Mouse (Mus musculus): ENCODE measurements around the gene 4930469K13Rik.

4930469K13Rik gene

DNA sequence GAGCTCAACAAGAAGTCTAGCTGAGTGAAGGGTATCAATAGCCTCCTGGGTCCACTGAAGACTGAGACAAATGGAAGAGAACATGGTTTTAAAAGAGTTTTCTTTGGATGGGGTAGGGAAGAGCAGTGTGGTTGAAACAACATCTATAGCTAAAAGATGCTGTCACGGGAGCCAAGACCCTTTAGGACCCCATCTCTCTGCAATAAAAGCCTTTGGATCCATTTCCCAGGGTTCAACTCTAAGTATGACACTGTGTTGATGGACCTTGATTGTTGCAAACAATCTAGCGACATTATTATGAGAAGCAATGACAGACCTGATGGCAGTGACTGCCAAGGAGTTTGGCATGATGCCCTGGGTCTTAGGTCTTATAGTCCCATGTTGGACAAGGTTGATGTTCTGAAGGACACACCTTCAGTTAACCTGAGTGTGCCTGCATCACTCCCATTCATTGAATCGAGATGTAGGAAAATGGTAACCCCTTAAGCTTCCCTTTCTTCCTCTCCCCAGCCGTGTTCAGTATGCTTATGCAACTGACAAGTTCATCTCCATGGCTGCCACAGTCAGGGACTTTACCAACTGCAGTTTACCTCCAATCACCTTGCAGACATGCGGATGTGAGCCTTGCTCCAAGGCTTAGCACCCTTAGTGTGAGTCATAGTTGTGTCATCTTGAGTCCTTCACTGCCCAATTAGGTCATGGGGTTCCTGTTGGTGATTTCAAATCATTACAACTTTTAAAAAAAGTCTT lies 62.3 kb downstream of the 4930469K13Rik start:
- no peak for DNase-seq

DNA sequence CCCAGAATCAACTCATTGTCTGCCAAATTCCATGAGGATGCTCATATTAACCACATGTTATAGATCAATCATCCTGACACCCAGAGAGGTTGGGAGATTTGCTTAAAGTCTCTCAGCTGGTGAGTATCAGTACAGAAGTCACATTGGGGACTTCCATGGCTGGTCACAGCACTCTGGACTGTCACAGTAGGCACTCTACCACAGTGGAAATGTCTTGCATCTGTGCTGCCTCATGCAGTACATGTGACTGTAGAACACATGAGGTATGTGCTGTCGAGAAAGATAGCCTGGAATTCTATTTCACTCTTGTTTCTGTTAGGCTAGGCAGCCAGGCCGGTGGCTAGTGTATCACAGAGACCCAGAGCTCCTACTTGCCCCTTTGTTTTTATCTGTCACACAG lies 63.6 kb downstream of the 4930469K13Rik start:
- no peak for DNase-seq

DNA sequence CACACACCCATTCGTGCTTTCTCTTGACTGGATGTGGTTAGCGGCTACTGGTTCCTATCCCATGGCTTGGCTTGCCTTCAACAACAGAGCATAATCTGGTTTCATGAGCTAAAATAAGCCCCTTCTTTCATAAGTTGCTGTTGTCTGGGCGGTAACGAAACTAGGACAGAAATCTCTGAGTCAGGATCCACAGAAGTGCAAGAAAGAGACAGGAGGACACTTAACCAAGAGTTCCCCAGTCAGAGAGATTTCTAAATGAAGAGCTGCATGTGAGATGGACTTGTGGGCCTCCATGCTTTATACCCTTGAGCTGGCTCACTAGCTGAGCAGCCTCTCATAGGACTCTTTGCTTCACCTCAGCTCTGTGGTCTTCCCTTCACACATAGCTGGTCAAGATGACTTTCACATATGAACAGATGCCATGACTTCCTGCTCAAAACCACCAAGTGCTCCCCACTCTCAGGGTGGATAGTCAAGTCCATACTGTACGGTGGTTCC lies 64.3 kb downstream of the 4930469K13Rik start:
- no peak for DNase-seq

DNA sequence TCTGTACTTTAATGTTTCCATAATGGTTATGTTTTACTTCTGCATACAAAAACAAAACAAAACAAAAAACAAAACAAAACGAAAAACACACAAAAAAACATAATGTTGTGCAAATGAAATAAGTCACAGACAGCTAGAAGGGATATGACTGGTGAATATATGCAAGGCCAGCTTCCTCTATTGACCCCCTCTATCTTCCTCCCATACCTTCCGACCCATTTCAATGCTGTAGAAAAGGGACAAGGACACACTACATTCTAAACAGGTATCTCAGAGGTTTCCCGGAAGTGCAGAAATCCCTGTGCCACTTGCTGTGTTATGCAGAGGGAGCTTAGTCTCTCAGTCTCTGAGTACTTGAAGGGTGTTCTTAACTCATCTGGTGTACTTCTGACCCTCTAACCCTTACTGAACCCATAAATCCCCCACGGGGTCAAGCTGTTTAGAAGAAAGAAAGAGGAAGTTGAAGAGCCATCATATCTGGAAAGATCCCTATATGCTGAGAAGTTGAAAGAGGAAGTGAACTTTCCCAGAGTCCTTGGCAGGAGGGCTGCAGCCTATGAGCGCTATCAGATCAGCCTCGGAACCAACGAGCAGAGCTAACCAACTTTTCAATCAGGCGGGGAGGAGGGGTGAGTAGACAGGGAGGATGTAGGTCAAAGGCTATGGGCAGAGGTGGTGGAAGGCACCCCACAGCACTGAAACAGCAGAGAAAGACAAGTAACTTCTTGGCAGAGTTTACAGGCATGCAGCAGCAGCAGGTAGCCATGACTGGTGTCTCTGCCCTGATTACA lies 67.1 kb downstream of the 4930469K13Rik start:
- no peak for DNase-seq

DNA sequence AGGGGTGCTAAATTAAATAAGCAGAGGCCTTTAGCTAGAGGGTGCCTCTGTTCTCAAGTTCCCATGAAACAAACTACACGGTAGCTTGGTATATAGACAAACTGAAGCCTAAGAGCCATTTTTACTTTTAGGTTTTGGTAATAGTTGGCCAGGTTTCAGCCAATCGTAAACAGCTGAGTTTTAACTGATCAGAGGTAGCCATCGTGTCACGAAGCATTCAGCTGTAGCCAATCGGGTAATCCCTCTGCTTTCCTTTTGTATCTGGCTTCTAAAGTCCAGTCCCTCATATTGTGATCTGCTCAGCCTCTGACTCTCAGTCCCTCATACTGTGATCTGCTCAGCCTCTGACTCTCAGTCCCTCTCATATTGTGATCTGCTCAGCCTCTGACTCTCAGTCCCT lies 68.7 kb downstream of the 4930469K13Rik start:
- DNase-seq, result no peak

DNA sequence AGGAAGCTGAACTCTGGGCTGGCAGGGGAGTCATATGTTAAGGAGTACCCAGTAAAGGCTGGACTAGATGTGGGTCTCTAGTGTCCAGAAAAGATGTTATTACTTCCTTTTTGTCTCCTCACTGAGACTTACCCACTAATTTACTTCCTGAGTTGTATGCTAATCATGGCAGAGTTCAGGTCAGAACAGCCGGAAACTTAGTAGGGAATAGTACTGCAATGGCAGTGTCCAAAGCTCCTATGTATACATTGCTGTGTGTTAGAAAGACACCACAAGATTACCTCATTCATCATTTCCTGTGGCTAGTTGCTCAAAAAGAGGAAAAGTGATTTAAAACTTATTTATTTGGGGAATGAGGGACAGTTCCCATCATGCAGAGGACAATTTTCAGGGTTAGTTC lies 73.3 kb downstream of the 4930469K13Rik start:
- DNase-seq, result no peak

DNA sequence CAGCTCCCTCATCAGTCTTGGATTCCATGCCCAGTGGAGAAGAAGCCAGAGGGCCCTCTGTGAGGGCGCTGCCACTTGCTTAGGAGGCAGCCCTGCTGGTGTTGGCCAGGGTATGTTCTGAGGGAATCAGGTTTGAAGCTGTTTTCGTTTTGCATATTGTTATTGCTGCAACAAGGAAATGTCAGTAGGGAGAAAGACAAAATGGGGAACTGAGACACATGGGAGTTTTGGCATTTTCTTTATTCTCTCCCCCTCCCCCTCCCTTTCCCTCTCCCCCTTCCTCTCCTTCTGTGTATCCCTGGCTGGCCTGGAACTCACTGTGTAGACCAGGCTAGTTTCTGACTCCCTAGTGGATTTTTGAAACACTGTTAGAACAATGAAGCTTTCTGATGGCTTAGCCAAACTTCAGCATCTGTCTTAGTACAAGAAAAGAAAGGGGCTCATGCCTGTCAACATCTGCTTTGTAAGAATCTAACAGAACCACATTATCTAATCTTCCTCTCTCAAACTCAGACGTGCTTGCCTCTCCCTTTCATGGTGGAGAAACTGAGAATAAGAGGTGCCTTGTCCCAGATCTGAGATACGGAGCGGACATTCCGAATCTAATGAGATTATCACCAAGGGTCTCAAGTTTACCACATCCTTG lies 86.2 kb downstream of the 4930469K13Rik start:
- no peak for DNase-seq

DNA sequence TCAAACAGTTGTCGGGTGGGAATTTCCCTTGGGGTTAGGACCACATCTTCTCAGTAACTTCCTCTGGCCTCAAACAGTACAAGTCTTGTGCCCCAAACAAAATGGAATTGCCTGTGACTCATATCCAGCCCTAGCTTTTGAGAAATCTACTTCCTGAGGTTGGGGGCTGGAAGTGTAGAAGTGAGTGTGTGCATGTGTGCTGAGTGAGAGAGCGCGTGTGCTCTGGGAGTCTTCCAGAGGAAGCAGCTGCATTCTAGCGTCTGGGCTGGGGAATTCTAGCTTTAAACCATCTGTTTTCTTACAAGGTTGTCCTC lies 87.5 kb downstream of the 4930469K13Rik start:
- no peak for DNase-seq

DNA sequence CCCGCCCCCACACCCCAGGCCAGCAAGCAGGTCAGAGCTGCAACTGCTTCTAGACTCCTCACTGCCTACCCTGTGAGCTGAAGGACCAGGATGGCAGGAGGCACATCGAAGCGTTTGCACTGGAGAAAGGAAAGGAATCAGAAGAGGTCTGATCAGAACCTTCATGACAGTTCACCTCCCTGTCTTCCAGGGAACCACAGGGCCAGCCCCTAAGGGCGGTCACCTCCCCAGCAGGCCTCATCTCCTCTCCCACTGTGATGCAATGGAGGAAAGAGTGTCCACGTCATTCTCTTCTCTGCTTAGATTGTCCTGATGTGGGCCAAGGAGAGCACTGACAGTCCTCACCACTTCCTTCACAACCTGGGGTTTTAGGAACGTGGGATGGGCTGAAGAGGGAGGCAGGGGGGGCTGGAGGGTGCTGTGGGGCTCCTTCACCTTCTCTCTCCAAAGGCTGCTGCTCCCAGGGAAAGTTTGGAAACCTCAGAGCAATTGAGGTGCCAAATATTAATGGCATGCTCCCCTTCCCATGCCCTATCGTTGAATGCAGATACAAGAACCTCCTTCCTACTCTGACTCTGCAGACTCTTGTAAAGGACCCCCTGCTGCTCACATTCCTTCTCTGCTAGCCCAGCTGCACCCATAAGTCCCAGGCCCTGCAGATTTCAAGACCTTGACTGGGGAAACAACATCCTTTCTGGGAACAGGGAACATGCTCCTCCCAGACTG lies 88.1 kb downstream of the 4930469K13Rik start:
- no peak for DNase-seq

DNA sequence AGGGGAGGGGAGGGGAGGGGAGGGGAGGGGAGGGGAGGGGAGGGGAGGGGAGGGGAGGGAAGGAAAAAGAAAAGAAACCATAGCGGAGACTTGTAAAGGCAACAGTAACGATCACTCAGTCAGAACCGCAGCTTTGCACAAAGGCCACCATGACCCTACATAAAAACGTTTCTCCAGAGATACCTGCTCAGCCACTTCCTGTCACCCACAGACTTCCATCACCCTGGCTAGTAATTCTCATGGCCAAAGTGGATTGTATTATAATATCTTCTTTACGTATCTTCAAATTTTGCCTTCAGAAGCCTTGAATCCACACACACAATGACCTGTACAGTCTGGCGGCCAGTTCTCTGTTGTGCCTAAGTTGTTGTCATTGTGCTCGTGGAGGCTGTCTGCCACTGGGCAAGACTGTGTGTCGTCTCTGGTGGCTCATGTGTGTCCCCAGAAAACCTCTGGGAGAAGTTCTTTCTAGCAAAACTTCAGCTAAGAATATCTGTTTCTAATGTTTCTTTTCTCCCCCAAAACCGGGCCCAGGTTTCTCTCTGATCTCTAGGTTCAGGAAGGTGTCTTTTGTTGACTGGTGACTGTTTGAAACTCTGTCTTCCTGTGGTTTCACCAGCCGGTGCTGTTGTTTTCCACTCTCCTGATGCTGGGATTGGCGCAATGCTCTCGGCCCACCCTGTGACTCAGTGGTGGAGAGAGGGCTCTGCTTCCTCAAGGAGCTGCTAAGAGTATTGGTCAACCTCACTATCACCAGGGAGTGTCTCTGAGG lies 88.9 kb downstream of the 4930469K13Rik start:
- DNase-seq, result no peak

DNA sequence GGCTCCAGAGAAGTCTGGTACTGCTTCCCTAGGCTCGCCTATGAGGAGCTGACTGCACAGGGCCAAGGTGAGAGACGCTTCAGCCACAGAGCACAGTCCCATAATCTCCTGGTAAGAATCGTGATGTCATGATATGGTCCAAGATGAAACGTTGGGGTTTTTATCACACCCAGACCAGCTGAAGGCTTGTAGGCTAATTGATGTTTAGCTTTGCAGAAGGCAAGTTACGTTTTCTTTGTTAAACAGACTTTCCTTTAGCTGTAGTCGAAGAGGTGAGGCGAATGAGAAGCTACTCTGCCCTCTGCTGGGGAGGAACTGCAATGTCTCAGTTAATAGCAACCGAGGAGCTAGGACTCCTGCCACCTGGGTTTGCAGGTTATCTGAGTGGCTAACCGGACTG lies 89.7 kb downstream of the 4930469K13Rik start:
- peak; percentile 64 for DNase-seq

DNA sequence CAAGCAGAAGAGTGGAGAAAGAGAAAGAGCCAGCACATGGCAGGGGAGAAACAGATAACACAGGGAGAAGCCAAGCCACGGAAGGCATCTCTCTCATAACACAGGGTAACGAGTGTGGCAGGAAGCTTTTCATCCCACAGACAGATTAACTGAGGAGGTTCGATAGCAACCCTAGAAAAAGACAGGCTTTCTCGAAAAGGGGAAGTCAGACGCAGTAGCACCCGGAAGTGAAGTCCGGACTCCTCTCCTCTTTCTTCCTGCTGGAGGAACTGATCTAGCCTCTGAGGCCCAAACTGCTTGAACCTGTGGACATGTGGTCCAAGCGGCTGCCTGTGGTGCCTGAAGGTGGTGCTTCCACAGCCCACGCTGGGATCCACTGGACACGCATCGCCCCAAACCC lies 90.1 kb downstream of the 4930469K13Rik start:
- DNase-seq, result no peak

DNA sequence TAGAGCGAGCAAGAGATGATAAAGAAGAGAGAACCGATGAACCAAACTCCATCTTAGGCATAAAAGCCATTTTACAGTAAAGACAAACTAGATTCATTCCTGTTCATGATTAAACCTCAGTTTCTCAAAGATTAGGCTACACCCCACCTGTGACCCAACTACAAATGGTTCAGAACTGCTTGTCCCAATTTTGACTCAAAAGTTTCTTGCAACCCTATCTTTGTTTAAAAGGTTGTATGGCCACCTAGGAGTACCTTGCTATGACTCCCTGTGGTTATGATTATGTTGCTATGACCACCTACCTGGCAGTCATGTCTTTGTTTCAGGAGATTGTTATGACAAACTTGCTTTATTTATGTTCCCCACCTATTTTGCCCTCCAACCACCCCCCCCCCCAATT lies 90.7 kb downstream of the 4930469K13Rik start:
- DNase-seq, result no peak

DNA sequence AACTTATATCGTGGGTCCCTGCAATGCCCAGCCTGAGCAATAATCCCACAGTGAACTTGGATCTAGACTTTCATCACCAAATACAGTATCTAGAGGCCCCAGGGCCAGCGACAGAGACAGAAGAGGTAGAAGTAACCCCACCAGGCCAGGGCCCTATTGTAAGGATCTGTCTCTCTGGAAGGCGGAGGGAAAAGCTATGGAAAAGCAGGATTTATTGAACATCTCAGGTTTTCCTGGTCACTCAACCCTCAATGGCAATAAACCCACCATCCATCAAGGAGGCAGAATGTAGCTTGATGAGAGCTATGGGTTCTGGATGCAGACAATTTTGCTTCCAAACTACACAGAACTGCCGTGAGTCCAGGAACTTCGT lies 95.8 kb downstream of the 4930469K13Rik start:
- DNase-seq, result no peak

DNA sequence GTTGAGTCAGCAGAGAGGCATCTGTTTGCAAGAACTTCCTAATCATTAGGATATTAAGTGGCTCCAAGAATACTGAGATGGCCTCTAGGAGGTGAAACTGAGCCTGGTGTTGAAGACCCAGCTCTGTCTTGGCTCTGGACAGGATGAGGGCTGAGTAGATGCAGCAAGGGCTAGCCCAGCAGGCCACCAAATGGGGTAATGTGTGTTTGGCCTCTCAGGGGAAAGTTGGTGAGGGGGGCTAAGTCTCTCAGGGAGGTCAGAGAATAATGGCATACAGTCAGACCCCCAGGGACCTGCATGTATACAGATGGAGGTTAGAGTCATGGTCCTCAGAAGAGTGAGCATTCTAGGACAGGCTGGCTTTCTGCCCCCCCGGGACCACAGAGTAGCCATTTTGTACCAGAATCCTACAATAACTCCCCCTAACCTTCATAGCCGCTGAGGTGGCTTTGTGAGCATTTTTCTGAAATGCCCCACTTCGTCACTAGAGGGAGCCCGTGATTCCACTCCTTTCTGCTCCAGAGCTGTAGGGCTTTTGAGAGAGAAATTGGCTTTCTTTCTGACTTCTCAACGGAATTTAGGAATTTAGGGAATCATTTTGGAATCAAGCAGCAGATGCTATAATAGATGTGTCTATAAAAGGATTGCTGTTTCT lies 96.3 kb downstream of the 4930469K13Rik start:
- peak; percentile 67 for DNase-seq

DNA sequence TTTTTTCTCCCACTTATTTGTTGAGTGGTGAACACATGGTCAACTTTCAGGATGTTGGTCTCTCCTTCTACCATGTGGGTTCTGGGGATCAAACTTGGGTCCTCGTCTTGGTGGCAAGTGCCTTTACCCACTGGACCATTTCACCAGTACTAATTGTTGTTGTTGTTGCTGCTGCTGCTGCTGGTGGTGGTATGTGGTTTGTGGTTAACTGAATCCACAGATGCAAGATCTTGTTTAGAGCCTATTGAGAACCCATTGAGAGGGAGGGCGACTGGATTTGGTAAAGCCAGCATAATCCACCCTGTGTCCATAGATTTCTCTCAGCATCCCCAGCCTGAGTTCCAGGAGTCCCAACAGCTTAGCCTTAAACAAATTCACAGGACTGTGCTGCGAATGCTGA lies 97.9 kb downstream of the 4930469K13Rik start:
- no peak for DNase-seq

DNA sequence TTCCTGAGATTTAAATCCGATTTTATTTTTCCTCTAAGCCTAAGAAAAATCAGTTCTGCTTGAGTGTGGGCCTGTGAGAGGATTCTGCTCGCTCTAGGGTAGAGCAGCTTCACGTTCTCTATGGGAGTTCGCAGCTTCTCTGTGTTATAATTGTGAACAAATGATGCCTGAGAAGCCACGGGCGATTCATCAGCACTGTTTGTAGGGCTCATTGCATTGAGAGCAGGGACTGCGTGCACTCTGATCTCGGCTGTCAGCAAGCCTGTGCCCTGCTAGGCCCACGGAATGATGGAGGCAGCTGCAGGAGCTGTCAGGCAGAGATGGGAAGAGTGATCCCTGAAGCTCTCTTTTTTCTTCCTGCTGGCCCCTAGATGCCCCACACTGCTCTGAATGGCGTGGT lies 100.1 kb downstream of the 4930469K13Rik start:
- DNase-seq, result no peak

DNA sequence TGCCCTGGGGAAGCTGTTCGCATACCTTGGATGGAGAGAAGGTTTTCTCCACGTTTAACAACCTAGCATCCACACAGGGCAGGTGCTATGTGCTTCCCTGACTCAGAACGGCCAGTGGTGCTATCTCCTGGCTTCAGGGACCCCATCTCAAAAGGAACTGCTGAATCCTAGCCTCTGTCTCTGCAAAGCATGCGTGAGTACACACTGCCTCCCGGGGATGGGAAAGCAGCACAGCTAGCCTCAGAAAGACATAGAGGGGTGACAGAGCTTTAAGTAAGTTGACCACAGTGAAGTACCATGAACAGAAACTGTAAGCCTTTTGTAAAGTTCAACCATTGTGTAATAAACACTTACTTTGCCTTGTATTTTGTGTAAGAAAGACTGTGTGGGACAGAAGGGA lies 104.9 kb downstream of the 4930469K13Rik start:
- DNase-seq, result no peak

DNA sequence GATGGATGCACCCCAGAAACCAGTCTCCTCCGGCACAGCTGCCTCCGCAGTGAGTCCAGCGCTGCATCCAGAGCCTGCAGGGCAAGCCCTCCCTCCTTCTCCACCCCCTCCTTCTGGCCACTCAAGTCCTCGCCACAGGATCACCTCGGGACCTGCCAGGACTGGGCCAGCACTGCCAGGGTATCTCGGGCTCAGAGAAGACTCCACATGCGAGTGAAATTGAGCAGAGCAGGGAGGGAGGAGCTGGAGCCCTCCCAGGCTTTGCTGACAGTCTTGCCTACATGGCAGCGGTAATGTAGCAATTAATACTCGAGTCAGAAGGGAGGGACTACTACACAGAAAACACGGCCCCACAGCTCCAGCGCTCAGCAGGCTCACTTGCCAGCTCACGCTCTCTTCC lies 105.4 kb downstream of the 4930469K13Rik start, which contains the start of gene Kcnip1:
TSS of gene Kcnip1 (minus strand) at position 215 of the 400 bp plus-strand sequence.
- peak; percentile 53 for DNase-seq

DNA sequence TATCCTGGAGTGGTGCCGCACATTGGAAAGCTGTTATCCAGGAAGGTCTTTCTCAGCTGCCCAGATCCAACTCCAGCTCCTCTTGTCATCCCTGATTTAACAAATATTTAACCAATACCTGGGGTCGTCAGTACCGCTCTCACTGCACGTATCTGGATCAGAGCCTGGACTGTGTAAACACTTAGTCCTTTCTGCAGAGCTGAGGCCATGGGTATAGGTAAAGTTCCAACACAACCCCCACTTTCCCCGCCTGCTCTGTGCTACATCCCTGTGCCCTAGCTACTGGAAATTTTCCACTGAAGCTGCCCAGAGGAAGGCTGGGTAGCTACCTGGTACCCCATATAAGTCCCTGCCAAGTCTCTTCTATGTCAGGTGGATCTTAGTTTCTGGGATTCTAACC lies 108.4 kb downstream of the 4930469K13Rik start:
- no peak for DNase-seq

DNA sequence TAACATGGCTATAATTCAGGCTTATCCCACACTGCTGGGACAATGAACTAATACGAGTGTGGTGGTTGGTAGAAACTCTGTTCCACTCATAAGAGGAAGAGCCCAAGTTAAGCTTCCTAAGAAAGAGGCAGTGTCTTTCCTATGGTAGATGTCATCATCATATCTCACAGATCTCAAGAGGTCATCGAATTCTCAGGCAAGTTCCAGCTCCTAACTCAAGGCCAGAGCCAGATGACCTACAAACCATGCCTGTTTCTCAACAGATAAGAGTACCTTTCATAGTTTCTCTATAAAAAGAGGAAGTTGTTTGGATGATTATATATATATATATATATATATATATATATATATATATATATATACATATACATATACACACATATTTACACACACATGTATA lies 111.8 kb downstream of the 4930469K13Rik start:
- DNase-seq, result no peak

DNA sequence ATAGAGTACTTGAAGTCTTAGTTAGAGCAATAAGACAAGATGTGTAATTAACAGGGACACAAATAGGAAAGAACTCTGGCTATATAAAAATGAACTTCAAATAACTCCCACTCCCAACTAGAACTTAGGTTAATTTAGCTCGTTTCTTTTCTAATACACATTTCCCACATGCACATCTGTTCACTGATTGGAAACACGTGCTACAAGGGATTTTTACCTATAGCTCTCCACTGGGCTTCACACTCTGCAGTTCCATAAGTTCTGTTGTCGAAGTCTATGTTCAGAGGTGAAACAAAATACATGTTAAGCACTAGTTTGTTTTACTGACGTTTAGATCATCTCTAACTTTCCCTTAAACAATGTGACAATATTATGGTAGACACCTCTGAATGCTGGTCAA lies 118.2 kb downstream of the 4930469K13Rik start:
- no peak for DNase-seq

Data from retina, postnatal 1 day (tissue).